Comparison of ENCODE assay signal across 10 mouse cellular contexts in genomic region chr12:105966887-105967637, GRCm38 (mm10). TPM values are rescaled to one million over a fixed set of nuclear protein-coding genes. Genes with fewer than 3 reads are reported as not detected.
DNase-seq lines count a peak whose midpoint lies in the region; ATAC-seq and TF ChIP-seq lines count a peak whose summit lies in the region.
"Had no signal": no experiment of that assay in that cellular context is flagged by ENCODE, and none has a peak within 500 bp of the region (broad histone marks: within the 10 kb centered on the region; RNA-seq: fewer than 3 reads in every experiment).

No protein-coding gene starts in this region.

- H3K9ac ChIP-seq in kidney, postnatal 0 days (ENCODE audit: low read depth, low read length) = no peak overlapping the region
- H3K9ac ChIP-seq in hindbrain, embryonic 16.5 days (ENCODE audit: low read depth, low read length) = no peak overlapping the region

- no peak overlapping the region for H3K27ac ChIP-seq in gastrocnemius, adult 2 months
- no peak overlapping the region for H3K27ac ChIP-seq in kidney, postnatal 0 days
- no peak overlapping the region for H3K27ac ChIP-seq in hindbrain, embryonic 16.5 days (ENCODE audit: low read depth, low read length)

- H3K27me3 ChIP-seq in kidney, postnatal 0 days (ENCODE audit: insufficient read depth, low read length) = no peaks in the 10 kb centered on the region; the same call in 1 of the 2 replicates
- peaks cover 32% of the 10 kb centered on the region for H3K27me3 ChIP-seq in E14TG2a.4 (ENCODE audit: insufficient read depth, low read length)
- H3K27me3 ChIP-seq in hindbrain, embryonic 16.5 days (replicated peaks; ENCODE audit: control insufficient read depth, insufficient read depth, low read length) = peaks cover 5% of the 10 kb centered on the region; the same call in 1 of the 2 replicates

- intact Hi-C loops in gastrocnemius, adult 2 months (cut with DNase I) = no loop called here
- intact Hi-C loops in gastrocnemius, postnatal 36 days (cut with DNase I) = no loop called here

- peaks cover 4% of the 10 kb centered on the region; the same call in 1 of the 2 replicates for H3K4me1 ChIP-seq in kidney, postnatal 0 days (replicated peaks; ENCODE audit: insufficient read depth, low read length)
- peaks cover 36% of the 10 kb centered on the region for H3K4me1 ChIP-seq in E14TG2a.4 (replicated peaks; ENCODE audit: low read depth, low read length)
- H3K4me1 ChIP-seq in hindbrain, embryonic 16.5 days (ENCODE audit: control insufficient read depth, insufficient read depth, low read depth, low read length) = peaks cover 6% of the 10 kb centered on the region

- no peaks in the 10 kb centered on the region for H3K9me3 ChIP-seq in kidney, postnatal 0 days (replicated peaks; ENCODE audit: low read length)
- peaks cover 3% of the 10 kb centered on the region; the same call in 1 of the 2 replicates for H3K9me3 ChIP-seq in E14TG2a.4 (ENCODE audit: low read length)
- no peaks in the 10 kb centered on the region for H3K9me3 ChIP-seq in hindbrain, embryonic 16.5 days (ENCODE audit: control insufficient read depth, low read length)

- H3K36me3 ChIP-seq in kidney, postnatal 0 days (ENCODE audit: insufficient read depth, low read length) = no peaks in the 10 kb centered on the region
- H3K36me3 ChIP-seq in E14TG2a.4 (ENCODE audit: insufficient read depth, low read length) = no peaks in the 10 kb centered on the region
- H3K36me3 ChIP-seq in hindbrain, embryonic 16.5 days (ENCODE audit: control insufficient read depth, insufficient read depth, low read length) = no peaks in the 10 kb centered on the region

- TF ChIP-seq CTCF in gastrocnemius, adult 2 months (IDR thresholded peaks at IDR 0.05) = no peak
- no peak for TF ChIP-seq CTCF in kidney, postnatal 0 days (IDR thresholded peaks at IDR 0.05; ENCODE audit: low read depth)
- TF ChIP-seq CTCF in E14TG2a.4 (conservative IDR thresholded peaks at IDR 0.05; ENCODE audit: low read length) = no peak

- H3K4me3 ChIP-seq in gastrocnemius, adult 2 months = peak overlapping the region; percentile 37; the same call in 1 of the 2 replicates
- no peak overlapping the region; the same call in 1 of the 2 replicates for H3K4me3 ChIP-seq in kidney, postnatal 0 days (replicated peaks; ENCODE audit: low read depth, low read length)
- H3K4me3 ChIP-seq in E14TG2a.4 (replicated peaks; ENCODE audit: low read length) = peak overlapping the region; percentile 41; the same call in 1 of the 2 replicates
- H3K4me3 ChIP-seq in hindbrain, embryonic 16.5 days (ENCODE audit: low read length) = no peak overlapping the region

- peak overlapping the region; percentile 45 for H3K4me2 ChIP-seq in kidney, postnatal 0 days (ENCODE audit: low read length)
- no peak overlapping the region for H3K4me2 ChIP-seq in hindbrain, embryonic 16.5 days (ENCODE audit: low read length)

- WGBS in kidney, postnatal 0 days = 39% methylated on average over 19 of the region's 19 CpGs
- WGBS in hindbrain, embryonic 16.5 days = 48% methylated on average over 19 of the region's 19 CpGs

- ATAC-seq in kidney, postnatal 0 days (replicated peaks; ENCODE audit: low FRiP score, low read depth) = 0 out of 2 replicates have a peak, but pooled peaks have one; percentile 51
- ATAC-seq in granulocyte monocyte progenitor cell, adult 5-6 weeks (replicated peaks; ENCODE audit: poor library complexity, severe bottlenecking) = peak; percentile 30
- no peak for ATAC-seq in hindbrain, embryonic 16.5 days

- DNase-seq in gastrocnemius, adult 2 months = no peak
- DNase-seq in gastrocnemius, postnatal 36 days = no peak
- DNase-seq in kidney, postnatal 0 days (ENCODE audit: low spot score) = peak; percentile 15
- DNase-seq in kidney, postnatal 10 days = no peak
- no peak for DNase-seq in cerebellum, adult 9-10 months
- DNase-seq: cerebellum, postnatal 25 days; right cerebral cortex, postnatal 25 days had no signal

RNA-seq across cellular contexts. Expression of gene Vrk1, which starts 43.0 kb away (rescaled TPM):
- 1 to 10 TPM; 4.0 to 5.0 TPM for total RNA-seq in gastrocnemius, adult 2 months (2021)
- total RNA-seq in gastrocnemius, postnatal 36 days (2021) = 1 to 10 TPM; 3.2 to 4.0 TPM
- polyA plus RNA-seq in kidney, postnatal 0 days (2015; fragmentation: Nextera tagmentation; extraction: Ambion mirVana) = 45.3 and 47.6 TPM in 2 replicates
- 97.1 and 98.6 TPM in 2 replicates for total RNA-seq in granulocyte monocyte progenitor cell, adult 5-6 weeks (2014; fragmentation: Nextera tagmentation)
- 205 and 212 TPM in 2 replicates for total RNA-seq in granulocyte monocyte progenitor cell, adult 5-6 weeks (2017)
- polyA plus RNA-seq in hindbrain, embryonic 16.5 days (2015; fragmentation: Nextera tagmentation; extraction: Ambion mirVana) = 29.3 and 31.7 TPM in 2 replicates

Comparison
In these comparisons a context has a peak if more than half of its experiments do, and no peak if none do; other contexts are left out.
1. H3K4me3 ChIP-seq: peak in gastrocnemius, adult 2 months (single experiment) and E14TG2a.4 (single experiment); none in kidney, postnatal 0 days (single experiment) and hindbrain, embryonic 16.5 days (single experiment).
2. RNA of gene Vrk1, which starts 43.0 kb away (total RNA-seq): 97.1 to 212 TPM in granulocyte monocyte progenitor cell, adult 5-6 weeks; 4.0 to 5.0 TPM in gastrocnemius, adult 2 months and 3.2 to 4.0 TPM in gastrocnemius, postnatal 36 days; every median in the first group is over 10 times any median in the second.